Mouse (Mus musculus) hindbrain, embryonic 12.5 days (tissue): ENCODE results near the gene Nup88. TPM values are rescaled to one million over a fixed set of nuclear protein-coding genes. Genes with fewer than 3 reads are reported as not detected.

Experiments used
- ATAC-seq: fragments of 200-750 bp; cut with Nextera tagmentation; 2 replicates; pipeline ENCODE4 v1.8.0; 2017; ENCODE audit warnings: moderate TSS enrichment; ENCODE audit not compliant: low FRiP score
- H3K27ac ChIP-seq: fragments of 300-500 bp; sonication (generic); 2 replicates; pipeline ENCODE4 v1.5.1; 2016; ENCODE audit warnings: mild to moderate bottlenecking
- H3K27me3 ChIP-seq: fragments of 300-500 bp; sonication (generic); 2 replicates; pipeline ENCODE4 v1.6.1; 2016; ENCODE audit warnings: mild to moderate bottlenecking
- H3K36me3 ChIP-seq: fragments of 300-500 bp; sonication (generic); 2 replicates; pipeline ENCODE4 v1.6.1; 2016; ENCODE audit warnings: mild to moderate bottlenecking
- H3K4me1 ChIP-seq: fragments of 300-500 bp; sonication (generic); 2 replicates; pipeline ENCODE4 v1.6.1; 2016
- H3K4me2 ChIP-seq: fragments of 300-500 bp; sonication (generic); replicated peaks from 2 replicates; pipeline ENCODE4 v1.6.1; 2016; ENCODE audit warnings: mild to moderate bottlenecking
- H3K4me3 ChIP-seq: fragments of 300-500 bp; sonication (generic); 2 replicates; pipeline ENCODE4 v1.5.1; 2016; ENCODE audit warnings: mild to moderate bottlenecking
- H3K9ac ChIP-seq: fragments of 300-500 bp; sonication (generic); 2 replicates; pipeline ENCODE4 v1.6.1; 2016; ENCODE audit warnings: mild to moderate bottlenecking, moderate library complexity
- H3K9me3 ChIP-seq: fragments of 300-500 bp; sonication (generic); replicated peaks from 2 replicates; pipeline ENCODE4 v1.6.1; 2016; ENCODE audit warnings: mild to moderate bottlenecking
- whole genome bisulfite sequencing: fragments of 180-500 bp; shearing (Covaris S2); methylation state at CpG from one replicate; pipeline ENCODE4 v1.1.7; 2016; 5-methylcytosine and 5-hydroxymethylcytosine counted together
- polyA plus RNA-seq: library from polyadenylated mRNA; unstranded; fragments of >200 nt; fragmentation: Nextera tagmentation; extraction: Ambion mirVana; gene quantifications from 2 replicates; pipeline ENCODE4 v1.2.1, GENCODE M21; 2016

Nup88 gene
- polyA plus RNA-seq, 1 experiment from 2014 or later = 131 TPM

GRCm38 (mm10) chr11:70960786-70961554 is 8.8 kb downstream of the Nup88 start:
- H3K27me3 ChIP-seq = no peaks in the 10 kb centered on the region
- no peaks in the 10 kb centered on the region for H3K9me3 ChIP-seq
- H3K4me1 ChIP-seq = no peaks in the 10 kb centered on the region
- 95% methylated on average over 5 of the region's 5 CpGs for WGBS
- H3K4me3 ChIP-seq = no peak overlapping the region
- no peak overlapping the region for H3K4me2 ChIP-seq
- ATAC-seq = no peak
- H3K27ac ChIP-seq = no peak overlapping the region
- peaks cover 87% of the 10 kb centered on the region for H3K36me3 ChIP-seq
- H3K9ac ChIP-seq = no peak overlapping the region

DNA sequence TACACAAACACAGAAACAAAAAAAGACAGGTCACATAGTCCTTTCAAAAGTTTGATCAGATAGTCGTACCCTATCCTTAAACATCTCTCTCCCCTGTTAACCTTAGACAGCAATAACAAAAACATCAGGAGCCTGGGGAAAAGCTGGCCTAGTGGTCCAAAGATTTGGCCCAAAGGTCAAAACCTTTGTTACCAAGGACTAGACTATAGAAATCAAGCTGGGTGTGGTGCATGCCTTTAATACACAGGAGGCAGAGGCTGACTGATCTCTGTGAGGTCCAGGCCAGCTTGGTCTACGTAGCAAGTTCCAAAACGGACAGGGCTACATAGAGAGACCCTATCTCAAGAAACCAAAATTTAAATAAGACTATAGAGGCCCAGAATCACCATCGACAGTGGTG is 15.1 kb downstream of the Nup88 start:
- Histone ChIP-seq H3K27me3 (no peaks in the 10 kb centered on the region), H3K4me1 (no peaks in the 10 kb centered on the region), H3K4me3 (no peak overlapping the region), H3K36me3 (peaks cover 91% of the 10 kb centered on the region), H3K4me2 (no peak overlapping the region), H3K9ac (no peak overlapping the region), H3K9me3 (no peaks in the 10 kb centered on the region), H3K27ac (no peak overlapping the region)
- WGBS = 91% methylated on average over 4 of the region's 4 CpGs
- ATAC-seq = no peak

- H3K4me3 ChIP-seq = no peak overlapping the region
Observed at GRCm38 (mm10) chr11:70944935-70945817, 24.6 kb downstream of the Nup88 start.

DNA sequence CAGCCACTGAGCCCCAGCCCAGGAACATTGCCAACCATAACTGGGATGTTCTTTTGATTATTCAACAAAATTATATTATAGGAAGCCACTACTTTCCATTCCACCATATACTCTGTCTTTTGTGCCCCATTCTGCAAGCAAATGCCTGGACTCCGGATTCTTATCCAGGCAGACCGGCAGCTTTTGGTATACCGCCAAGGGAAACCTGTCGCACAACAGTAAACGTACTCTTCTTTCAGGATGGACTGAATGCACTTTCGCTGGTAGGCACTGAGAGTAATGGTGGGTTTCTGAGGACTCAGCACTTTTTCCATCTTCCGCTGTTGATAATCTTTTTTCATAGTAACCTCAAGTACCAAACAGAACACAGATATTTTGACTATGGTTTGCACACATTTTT is 26.1 kb downstream of the Nup88 start:
- Histone ChIP-seq H3K9ac (no peak overlapping the region), H3K36me3 (peaks cover 86% of the 10 kb centered on the region), H3K4me1 (no peaks in the 10 kb centered on the region), H3K9me3 (no peaks in the 10 kb centered on the region), H3K27me3 (no peaks in the 10 kb centered on the region), H3K4me2 (no peak overlapping the region), H3K4me3 (no peak overlapping the region), H3K27ac (no peak overlapping the region)
- ATAC-seq = no peak
- WGBS = 94% methylated on average over 7 of the region's 7 CpGs

More at GRCm38 (mm10) chr11:70944935-70945817, 24.6 kb downstream of the Nup88 start:
- 93% methylated on average over 4 of the region's 4 CpGs for WGBS
- ATAC-seq = no peak
- H3K9me3 ChIP-seq = no peaks in the 10 kb centered on the region
- H3K27ac ChIP-seq = no peak overlapping the region
- H3K4me2 ChIP-seq = no peak overlapping the region
- no peaks in the 10 kb centered on the region for H3K27me3 ChIP-seq
- H3K4me1 ChIP-seq = no peaks in the 10 kb centered on the region
- H3K9ac ChIP-seq = no peak overlapping the region
- peaks cover 87% of the 10 kb centered on the region for H3K36me3 ChIP-seq

GRCm38 (mm10) chr11:70942596-70942995 is 27.2 kb downstream of the Nup88 start:
- 86% methylated on average over 1 of the region's 1 CpGs for WGBS
- no peak overlapping the region for H3K27ac ChIP-seq
- H3K9me3 ChIP-seq = no peaks in the 10 kb centered on the region
- peaks cover 83% of the 10 kb centered on the region for H3K36me3 ChIP-seq
- H3K27me3 ChIP-seq = no peaks in the 10 kb centered on the region
- H3K4me2 ChIP-seq = no peak overlapping the region
- ATAC-seq = no peak
- H3K4me1 ChIP-seq = no peaks in the 10 kb centered on the region
- no peak overlapping the region for H3K4me3 ChIP-seq
- H3K9ac ChIP-seq = no peak overlapping the region

DNA sequence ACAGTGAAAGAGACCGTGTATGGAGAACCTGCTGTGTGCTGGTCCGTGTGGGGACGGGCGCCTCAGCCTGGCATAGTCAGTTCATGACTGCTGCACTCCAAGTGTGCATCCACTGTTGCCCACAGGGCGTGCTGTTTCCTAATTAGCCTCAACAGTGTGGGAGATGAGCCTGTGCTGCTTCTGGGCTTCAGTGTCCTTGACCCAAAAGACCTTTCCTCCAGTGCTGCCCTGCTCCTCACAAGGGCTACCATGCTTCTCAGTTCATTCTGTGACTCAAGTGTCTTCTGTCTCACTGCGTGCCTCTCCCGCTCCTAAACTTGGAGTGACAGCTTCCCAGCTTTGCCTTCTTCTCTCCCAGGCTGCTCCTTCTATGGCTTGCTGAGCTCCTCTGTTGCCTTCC is 34.5 kb downstream of the Nup88 start:
- Histone ChIP-seq H3K4me2 (no peak overlapping the region), H3K36me3 (peaks cover 56% of the 10 kb centered on the region), H3K9me3 (no peaks in the 10 kb centered on the region), H3K4me1 (no peaks in the 10 kb centered on the region), H3K4me3 (no peak overlapping the region), H3K9ac (no peak overlapping the region), H3K27ac (no peak overlapping the region), H3K27me3 (no peaks in the 10 kb centered on the region)
- no peak for ATAC-seq
- 90% methylated on average over 7 of the region's 7 CpGs for WGBS

DNA sequence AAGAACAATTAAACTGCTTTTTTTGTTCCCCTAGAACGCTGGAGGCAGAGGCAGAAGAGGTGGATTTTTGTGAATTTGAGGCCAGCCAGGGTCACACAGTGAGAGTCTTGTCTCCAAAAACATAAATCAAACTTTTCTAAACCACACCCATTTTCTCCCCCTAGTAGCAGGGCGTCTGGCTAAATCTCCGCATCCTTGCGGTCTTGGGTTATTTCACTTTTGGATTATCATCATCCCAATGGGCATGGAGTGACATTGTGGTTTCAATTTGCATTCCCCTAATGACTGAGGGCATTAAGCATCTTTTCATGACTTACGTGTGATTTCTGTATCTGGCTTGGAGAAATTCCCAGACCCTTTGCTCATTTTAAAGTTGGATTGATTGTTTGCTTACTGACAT is 38.3 kb downstream of the Nup88 start:
- Histone ChIP-seq H3K4me3 (no peak overlapping the region), H3K27ac (no peak overlapping the region), H3K27me3 (no peaks in the 10 kb centered on the region), H3K4me1 (no peaks in the 10 kb centered on the region), H3K9me3 (no peaks in the 10 kb centered on the region), H3K4me2 (no peak overlapping the region), H3K9ac (no peak overlapping the region), H3K36me3 (peaks cover 41% of the 10 kb centered on the region)
- WGBS = 84% methylated on average over 5 of the region's 5 CpGs
- no peak for ATAC-seq

DNA sequence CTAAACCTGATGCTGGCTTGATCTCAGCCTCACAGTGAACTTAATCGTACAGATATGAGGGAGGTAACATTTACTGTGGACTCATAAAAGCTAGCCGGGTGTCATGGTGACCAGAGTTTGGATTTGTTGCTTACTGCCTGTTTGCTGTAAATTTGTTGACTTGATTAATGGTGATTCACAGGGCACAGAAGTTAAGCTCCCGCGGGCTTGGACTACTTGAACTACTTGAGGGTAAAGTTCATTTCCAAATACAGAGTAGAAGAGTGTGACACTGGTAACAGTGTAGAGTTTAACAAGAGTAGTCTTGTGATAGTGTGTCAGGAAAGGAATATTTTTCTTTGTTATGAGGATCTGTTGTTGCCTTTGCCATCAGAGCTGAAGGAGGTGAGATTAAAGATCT is 50.2 kb downstream of the Nup88 start:
- no peaks in the 10 kb centered on the region for H3K27me3 ChIP-seq
- peaks cover 42% of the 10 kb centered on the region for H3K36me3 ChIP-seq
- H3K9ac ChIP-seq = no peak overlapping the region
- 96% methylated on average over 4 of the region's 4 CpGs for WGBS
- no peak overlapping the region for H3K4me2 ChIP-seq
- no peak overlapping the region for H3K27ac ChIP-seq
- no peak for ATAC-seq
- H3K4me3 ChIP-seq = no peak overlapping the region
- H3K9me3 ChIP-seq = no peaks in the 10 kb centered on the region
- no peaks in the 10 kb centered on the region for H3K4me1 ChIP-seq

DNA sequence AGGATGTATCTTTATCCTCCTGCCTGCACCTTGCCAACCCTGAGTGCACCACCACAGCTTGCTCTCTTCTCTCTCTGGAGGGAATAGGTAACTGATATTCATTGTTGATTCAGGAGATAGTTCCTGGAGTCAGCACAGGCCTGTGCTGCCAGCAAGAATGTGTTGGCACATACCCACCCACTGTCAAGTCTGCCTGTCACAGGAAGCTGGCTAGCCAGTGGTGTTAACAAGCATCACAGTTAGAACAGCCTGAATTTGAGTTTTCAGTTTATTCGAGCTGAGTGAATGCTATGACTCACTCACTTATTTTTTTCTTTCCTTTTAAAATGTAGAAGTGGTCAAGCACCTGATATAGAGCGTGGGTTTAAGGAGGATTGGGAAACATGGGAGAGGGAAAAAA is 51.9 kb downstream of the Nup88 start:
- H3K4me2 ChIP-seq = no peak overlapping the region
- H3K27ac ChIP-seq = no peak overlapping the region
- H3K9me3 ChIP-seq = no peaks in the 10 kb centered on the region
- H3K9ac ChIP-seq = no peak overlapping the region
- WGBS = 93% methylated on average over 2 of the region's 2 CpGs
- H3K27me3 ChIP-seq = no peaks in the 10 kb centered on the region
- no peak for ATAC-seq
- no peaks in the 10 kb centered on the region for H3K4me1 ChIP-seq
- H3K4me3 ChIP-seq = no peak overlapping the region
- H3K36me3 ChIP-seq = peaks cover 29% of the 10 kb centered on the region

DNA sequence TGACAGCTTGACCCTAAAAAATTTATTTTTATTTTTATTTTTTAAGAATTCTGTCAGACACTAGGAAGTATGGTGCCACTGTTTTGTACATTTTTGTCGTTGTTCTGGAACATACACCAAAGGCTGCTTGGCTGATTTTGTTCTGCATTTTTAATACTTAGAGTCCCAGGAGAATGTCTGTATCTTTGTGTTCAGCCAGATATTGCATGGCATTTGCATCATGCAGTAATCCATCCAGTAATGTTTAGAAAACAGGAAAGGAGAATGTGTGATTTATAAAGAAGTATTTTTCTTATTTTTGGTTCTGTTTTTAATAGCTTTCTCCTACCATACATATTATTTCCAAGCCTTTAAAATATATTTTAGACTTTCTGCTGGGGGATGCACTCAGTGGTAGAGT is 57.9 kb downstream of the Nup88 start:
- Histone ChIP-seq H3K9me3 (no peaks in the 10 kb centered on the region), H3K27ac (no peak overlapping the region), H3K4me2 (no peak overlapping the region), H3K36me3 (peaks cover 32% of the 10 kb centered on the region), H3K4me3 (no peak overlapping the region), H3K27me3 (no peaks in the 10 kb centered on the region), H3K9ac (no peak overlapping the region), H3K4me1 (no peaks in the 10 kb centered on the region)
- no peak for ATAC-seq
- 88% methylated on average over 1 of the region's 1 CpGs for WGBS

DNA sequence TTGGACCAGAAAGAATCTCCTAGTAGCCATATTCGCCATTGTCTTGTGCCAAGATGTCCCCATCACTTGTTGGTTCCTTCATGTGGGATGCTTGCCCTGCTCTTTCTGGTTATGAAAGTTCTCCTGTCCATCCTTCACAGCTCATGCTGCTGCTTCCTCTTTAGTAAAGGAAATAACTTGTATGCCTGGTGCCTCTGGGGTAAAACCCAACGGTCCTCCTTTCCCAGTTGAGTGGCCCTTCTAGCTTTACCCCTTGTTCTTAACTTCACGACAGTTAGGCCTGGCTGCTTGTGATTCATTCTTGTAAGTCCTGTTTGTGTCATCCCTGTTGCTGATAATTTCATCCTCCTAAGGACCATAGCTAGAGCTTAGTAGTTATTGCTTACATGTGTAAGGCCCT is 58.5 kb downstream of the Nup88 start:
- Histone ChIP-seq H3K27ac (no peak overlapping the region), H3K4me1 (no peaks in the 10 kb centered on the region), H3K4me3 (no peak overlapping the region), H3K4me2 (no peak overlapping the region), H3K27me3 (no peaks in the 10 kb centered on the region), H3K9me3 (no peaks in the 10 kb centered on the region), H3K9ac (no peak overlapping the region), H3K36me3 (peaks cover 32% of the 10 kb centered on the region)
- WGBS = 98% methylated on average over 3 of the region's 3 CpGs
- no peak for ATAC-seq

DNA sequence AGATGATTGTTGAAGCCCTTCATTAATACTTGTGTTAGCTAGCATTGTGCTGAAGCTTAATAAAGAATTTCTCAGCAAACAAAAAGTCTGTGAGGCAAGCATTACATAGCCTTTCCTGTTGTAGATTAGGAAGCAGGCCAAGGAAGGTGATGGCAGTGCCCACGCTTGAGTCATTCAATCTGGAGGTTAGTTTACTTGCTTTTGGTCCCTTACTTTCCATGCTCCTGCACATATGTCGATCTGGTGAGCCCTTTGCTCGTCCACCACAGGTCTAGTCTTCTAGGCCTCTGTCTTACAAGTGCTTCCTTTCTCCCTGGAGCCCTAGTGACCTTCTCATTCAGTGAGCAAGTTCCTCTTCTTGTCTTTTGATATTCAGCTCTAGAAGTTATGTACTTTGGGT is 63.1 kb downstream of the Nup88 start:
- H3K36me3 ChIP-seq = peaks cover 38% of the 10 kb centered on the region
- 93% methylated on average over 3 of the region's 3 CpGs for WGBS

More for the DNA sequence above, 63.1 kb downstream of the Nup88 start:
- no peak overlapping the region for H3K4me2 ChIP-seq
- H3K4me1 ChIP-seq = no peaks in the 10 kb centered on the region
- no peak for ATAC-seq
- no peak overlapping the region for H3K4me3 ChIP-seq
- H3K27ac ChIP-seq = no peak overlapping the region
- H3K9ac ChIP-seq = no peak overlapping the region
- H3K9me3 ChIP-seq = no peaks in the 10 kb centered on the region
- H3K27me3 ChIP-seq = no peaks in the 10 kb centered on the region
